Mouse (Mus musculus): ENCODE measurements around the gene Fermt1. TPM values are rescaled to one million over a fixed set of nuclear protein-coding genes. Genes with fewer than 3 reads are reported as not detected.

Fermt1 gene
- polyA plus RNA-seq, 1 experiment from 2014 or later = 12.4 TPM

DNA sequence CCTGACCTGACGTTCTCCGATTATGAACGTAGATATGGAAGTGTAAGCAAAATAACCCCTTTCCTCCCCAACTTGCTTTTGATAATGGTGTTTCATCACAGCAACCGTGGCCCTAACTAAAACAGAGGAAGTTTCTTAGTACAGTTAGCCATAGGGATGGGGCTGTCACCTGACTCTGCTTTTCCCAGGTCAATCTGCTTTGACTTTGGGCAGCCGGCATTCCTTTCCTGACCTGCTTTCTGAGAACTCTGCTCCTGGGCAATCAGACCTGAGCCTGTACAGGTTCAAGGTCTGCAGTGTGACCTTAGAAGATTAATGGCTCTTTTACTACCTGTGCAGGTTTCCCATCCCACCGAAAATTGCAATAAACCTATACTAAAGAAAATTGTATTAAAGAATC, 1.3 kb upstream of the Fermt1 start:
- 70% methylated on average over 6 of the region's 6 CpGs for WGBS
- Histone ChIP-seq H3K9me3 (ENCODE audit: control insufficient read depth, low read length) (no peaks in the 10 kb centered on the region), H3K4me1 (ENCODE audit: control insufficient read depth, insufficient read depth, low read length) (peaks cover 7% of the 10 kb centered on the region; the same call in 1 of the 2 replicates), H3K27ac (ENCODE audit: low read depth, low read length) (no peak overlapping the region), H3K36me3 (ENCODE audit: control insufficient read depth, insufficient read depth, low read length) (no peaks in the 10 kb centered on the region), H3K4me3 (ENCODE audit: low read length) (no peak overlapping the region), H3K4me2 (replicated peaks; ENCODE audit: low read depth, low read length) (no peak overlapping the region), H3K9ac (ENCODE audit: low read depth, low read length) (no peak overlapping the region), H3K27me3 (ENCODE audit: control insufficient read depth, insufficient read depth, low read length) (peaks cover 42% of the 10 kb centered on the region)
- no peak for ATAC-seq (ENCODE audit: low FRiP score, low TSS enrichment)

DNA sequence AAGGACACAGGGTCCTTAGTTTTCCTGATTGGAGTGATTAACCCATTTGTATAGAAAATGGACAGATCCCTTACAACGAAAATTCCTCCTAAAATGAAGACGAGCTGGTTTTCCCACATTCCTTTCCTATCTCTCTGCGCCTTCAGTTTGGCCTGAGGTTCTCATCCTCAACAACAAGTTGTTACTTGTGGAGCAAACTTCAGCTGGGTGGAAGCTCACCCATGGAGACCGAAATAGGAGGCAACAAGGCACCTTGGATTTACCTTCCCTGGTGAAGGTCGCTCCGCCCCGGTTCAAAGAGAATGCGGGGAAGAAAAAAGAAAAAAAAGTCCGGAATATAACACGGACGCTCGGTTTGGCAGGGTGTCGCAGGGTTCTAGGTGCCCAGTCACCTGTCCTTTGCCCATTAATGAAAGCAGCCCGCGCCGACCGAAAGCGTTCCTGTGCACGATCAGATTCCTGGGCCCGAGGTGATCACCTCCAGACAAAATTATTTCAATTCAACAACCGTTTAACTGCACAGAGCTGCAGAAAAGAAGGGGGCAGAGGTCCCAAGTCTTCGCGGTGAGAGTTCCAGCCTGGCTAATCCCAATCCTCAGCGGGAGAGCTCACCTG, 888 bp downstream of the Fermt1 start:
- Histone ChIP-seq H3K36me3 (ENCODE audit: control insufficient read depth, insufficient read depth, low read length) (no peaks in the 10 kb centered on the region), H3K27me3 (ENCODE audit: control insufficient read depth, insufficient read depth, low read length) (peaks cover 42% of the 10 kb centered on the region), H3K4me2 (replicated peaks; ENCODE audit: low read depth, low read length) (peak overlapping the region; percentile 56), H3K4me3 (ENCODE audit: low read length) (peak overlapping the region; percentile 43), H3K4me1 (ENCODE audit: control insufficient read depth, insufficient read depth, low read length) (peaks cover 7% of the 10 kb centered on the region; the same call in 1 of the 2 replicates), H3K9me3 (ENCODE audit: control insufficient read depth, low read length) (no peaks in the 10 kb centered on the region), H3K27ac (ENCODE audit: low read depth, low read length) (no peak overlapping the region), H3K9ac (ENCODE audit: low read depth, low read length) (peak overlapping the region; percentile 50; the same call in 1 of the 2 replicates)
- peak; percentile 7; the same call in 1 of the 2 replicates for ATAC-seq (ENCODE audit: low FRiP score, low TSS enrichment)
- 6% methylated on average over 24 of the region's 24 CpGs for WGBS

DNA sequence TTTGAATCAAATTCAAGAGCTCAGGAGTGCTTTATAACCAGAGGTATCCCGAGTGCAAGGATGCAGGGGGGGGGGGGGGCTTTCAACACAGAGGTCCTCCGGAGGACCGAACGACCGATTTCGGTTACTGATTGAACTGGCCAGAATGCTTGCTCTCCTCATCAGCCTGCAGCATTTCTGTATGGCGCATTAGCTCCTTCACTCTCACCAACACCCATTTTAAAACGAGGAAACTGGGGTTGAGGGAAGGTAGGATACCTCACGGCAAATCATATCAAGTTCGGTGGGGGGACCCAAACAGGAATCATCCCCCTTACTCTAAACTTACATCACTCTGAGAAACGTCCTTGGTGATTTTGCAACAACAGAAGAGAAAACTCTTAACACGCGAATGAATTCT, 1.7 kb downstream of the Fermt1 start:
- H3K27me3 ChIP-seq (ENCODE audit: control insufficient read depth, insufficient read depth, low read length) = peaks cover 42% of the 10 kb centered on the region
- no peaks in the 10 kb centered on the region for H3K36me3 ChIP-seq (ENCODE audit: control insufficient read depth, insufficient read depth, low read length)
- H3K4me2 ChIP-seq (replicated peaks; ENCODE audit: low read depth, low read length) = peak overlapping the region; percentile 21
- ATAC-seq (ENCODE audit: low FRiP score, low TSS enrichment) = no peak
- H3K9ac ChIP-seq (ENCODE audit: low read depth, low read length) = no peak overlapping the region
- WGBS = 35% methylated on average over 13 of the region's 13 CpGs
- peaks cover 7% of the 10 kb centered on the region; the same call in 1 of the 2 replicates for H3K4me1 ChIP-seq (ENCODE audit: control insufficient read depth, insufficient read depth, low read length)
- H3K4me3 ChIP-seq (ENCODE audit: low read length) = peak overlapping the region; percentile 6
- no peak overlapping the region for H3K27ac ChIP-seq (ENCODE audit: low read depth, low read length)
- H3K9me3 ChIP-seq (ENCODE audit: control insufficient read depth, low read length) = no peaks in the 10 kb centered on the region

DNA sequence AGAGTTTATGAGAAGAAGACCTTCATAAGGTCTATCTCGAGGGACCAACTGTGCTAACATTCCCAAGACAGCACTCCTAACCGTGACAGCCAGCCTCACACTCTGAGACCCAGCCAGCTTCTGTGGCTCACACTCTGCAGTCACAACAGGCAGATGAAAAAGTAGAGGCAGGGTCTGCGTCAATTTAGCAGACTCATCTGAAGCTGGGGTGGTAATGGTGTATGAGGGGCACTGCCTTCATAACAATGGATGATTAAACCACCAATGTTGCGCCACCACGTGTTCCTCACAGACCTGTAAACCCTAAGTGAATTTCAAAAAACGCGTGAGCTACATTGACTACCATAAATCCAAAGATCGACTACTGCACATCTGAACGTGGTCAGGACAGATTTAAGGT, 2.1 kb downstream of the Fermt1 start:
- Histone ChIP-seq H3K36me3 (ENCODE audit: control insufficient read depth, insufficient read depth, low read length) (no peaks in the 10 kb centered on the region), H3K4me2 (replicated peaks; ENCODE audit: low read depth, low read length) (peak overlapping the region; percentile 21), H3K4me1 (ENCODE audit: control insufficient read depth, insufficient read depth, low read length) (peaks cover 7% of the 10 kb centered on the region; the same call in 1 of the 2 replicates), H3K9ac (ENCODE audit: low read depth, low read length) (no peak overlapping the region), H3K27ac (ENCODE audit: low read depth, low read length) (no peak overlapping the region), H3K9me3 (ENCODE audit: control insufficient read depth, low read length) (no peaks in the 10 kb centered on the region), H3K27me3 (ENCODE audit: control insufficient read depth, insufficient read depth, low read length) (peaks cover 42% of the 10 kb centered on the region), H3K4me3 (ENCODE audit: low read length) (peak overlapping the region; percentile 6)
- no peak for ATAC-seq (ENCODE audit: low FRiP score, low TSS enrichment)
- WGBS = 40% methylated on average over 9 of the region's 9 CpGs

DNA sequence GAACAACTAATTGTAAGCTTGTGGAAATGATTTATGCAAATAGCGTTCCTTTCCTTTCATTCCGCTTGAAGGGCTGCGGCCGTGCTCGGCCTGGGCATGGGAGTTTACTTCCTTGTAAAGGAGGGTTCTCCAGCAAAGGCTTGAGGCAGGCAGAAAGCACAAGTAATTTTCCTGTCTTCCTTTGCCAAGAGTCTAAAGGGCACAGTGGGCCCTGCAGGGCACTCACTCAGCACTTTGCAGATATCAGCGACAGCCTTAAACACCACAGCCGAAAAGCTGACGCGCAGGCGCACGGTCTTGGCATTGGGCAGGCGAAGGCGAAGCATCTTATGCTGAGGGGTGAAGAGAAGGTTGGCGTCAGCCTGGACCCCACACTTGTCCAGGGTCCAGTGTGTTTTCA, 6.7 kb downstream of the Fermt1 start:
- no peaks in the 10 kb centered on the region for H3K36me3 ChIP-seq (ENCODE audit: control insufficient read depth, insufficient read depth, low read length)
- no peak overlapping the region for H3K9ac ChIP-seq (ENCODE audit: low read depth, low read length)
- H3K4me1 ChIP-seq (ENCODE audit: control insufficient read depth, insufficient read depth, low read length) = no peaks in the 10 kb centered on the region
- H3K27me3 ChIP-seq (ENCODE audit: control insufficient read depth, insufficient read depth, low read length) = peaks cover 7% of the 10 kb centered on the region
- no peak overlapping the region for H3K4me3 ChIP-seq (ENCODE audit: low read length)
- no peak overlapping the region for H3K27ac ChIP-seq (ENCODE audit: low read depth, low read length)
- H3K9me3 ChIP-seq (ENCODE audit: control insufficient read depth, low read length) = no peaks in the 10 kb centered on the region
- 74% methylated on average over 14 of the region's 14 CpGs for WGBS
- H3K4me2 ChIP-seq (replicated peaks; ENCODE audit: low read depth, low read length) = no peak overlapping the region
- ATAC-seq (ENCODE audit: low FRiP score, low TSS enrichment) = no peak

DNA sequence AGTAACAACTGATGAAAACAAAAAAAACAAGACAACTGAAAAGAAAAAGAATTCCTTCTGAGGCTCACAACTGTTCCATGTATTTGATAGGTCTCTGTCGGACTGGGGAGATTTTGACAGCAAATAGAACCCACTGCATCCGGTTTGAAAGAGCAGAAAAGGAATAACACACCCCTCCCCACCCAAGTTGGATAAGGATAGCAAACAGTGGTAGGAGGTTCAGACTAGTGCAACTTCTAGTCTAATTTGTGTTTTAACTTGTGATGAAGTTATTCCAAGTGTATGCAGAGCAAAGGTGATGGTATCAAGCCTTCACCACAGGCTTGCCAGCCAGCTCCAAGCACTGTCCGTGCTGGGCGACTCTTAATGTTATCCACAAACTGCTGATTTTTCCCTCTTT, 9.5 kb downstream of the Fermt1 start:
- H3K36me3 ChIP-seq (ENCODE audit: control insufficient read depth, insufficient read depth, low read length) = no peaks in the 10 kb centered on the region
- ATAC-seq (ENCODE audit: low FRiP score, low TSS enrichment) = no peak

DNA sequence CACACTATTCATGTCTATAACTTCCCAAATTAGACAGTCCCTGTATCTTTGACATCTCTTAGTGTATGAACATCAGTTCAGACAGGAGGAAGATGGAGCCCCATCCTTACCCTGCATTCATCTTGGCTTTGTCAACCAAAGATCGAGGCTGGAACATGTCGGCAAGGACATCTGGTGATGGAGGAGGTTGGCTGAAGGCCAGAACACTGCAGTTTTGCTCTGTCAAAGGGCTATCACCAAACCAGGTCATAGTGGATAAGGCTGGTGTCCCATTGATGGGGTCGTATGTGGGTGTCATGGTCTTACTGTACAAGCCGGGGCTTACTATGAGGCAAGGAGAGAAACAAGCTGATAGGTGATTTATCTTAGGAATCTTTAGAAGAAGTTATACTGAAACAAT, 11.0 kb downstream of the Fermt1 start:
- Histone ChIP-seq H3K4me1 (ENCODE audit: control insufficient read depth, insufficient read depth, low read length) (no peaks in the 10 kb centered on the region), H3K4me2 (replicated peaks; ENCODE audit: low read depth, low read length) (no peak overlapping the region), H3K9ac (ENCODE audit: low read depth, low read length) (no peak overlapping the region), H3K27me3 (ENCODE audit: control insufficient read depth, insufficient read depth, low read length) (no peaks in the 10 kb centered on the region), H3K9me3 (ENCODE audit: control insufficient read depth, low read length) (no peaks in the 10 kb centered on the region), H3K27ac (ENCODE audit: low read depth, low read length) (no peak overlapping the region), H3K4me3 (ENCODE audit: low read length) (no peak overlapping the region), H3K36me3 (ENCODE audit: control insufficient read depth, insufficient read depth, low read length) (no peaks in the 10 kb centered on the region)
- 92% methylated on average over 4 of the region's 4 CpGs for WGBS
- no peak for ATAC-seq (ENCODE audit: low FRiP score, low TSS enrichment)

More for the DNA sequence above, 9.5 kb downstream of the Fermt1 start:
- no peak overlapping the region for H3K27ac ChIP-seq (ENCODE audit: low read depth, low read length)
- H3K9ac ChIP-seq (ENCODE audit: low read depth, low read length) = no peak overlapping the region
- H3K4me2 ChIP-seq (replicated peaks; ENCODE audit: low read depth, low read length) = no peak overlapping the region
- no peaks in the 10 kb centered on the region for H3K4me1 ChIP-seq (ENCODE audit: control insufficient read depth, insufficient read depth, low read length)
- no peak overlapping the region for H3K4me3 ChIP-seq (ENCODE audit: low read length)
- H3K27me3 ChIP-seq (ENCODE audit: control insufficient read depth, insufficient read depth, low read length) = no peaks in the 10 kb centered on the region
- WGBS = 85% methylated on average over 4 of the region's 4 CpGs
- no peaks in the 10 kb centered on the region for H3K9me3 ChIP-seq (ENCODE audit: control insufficient read depth, low read length)

DNA sequence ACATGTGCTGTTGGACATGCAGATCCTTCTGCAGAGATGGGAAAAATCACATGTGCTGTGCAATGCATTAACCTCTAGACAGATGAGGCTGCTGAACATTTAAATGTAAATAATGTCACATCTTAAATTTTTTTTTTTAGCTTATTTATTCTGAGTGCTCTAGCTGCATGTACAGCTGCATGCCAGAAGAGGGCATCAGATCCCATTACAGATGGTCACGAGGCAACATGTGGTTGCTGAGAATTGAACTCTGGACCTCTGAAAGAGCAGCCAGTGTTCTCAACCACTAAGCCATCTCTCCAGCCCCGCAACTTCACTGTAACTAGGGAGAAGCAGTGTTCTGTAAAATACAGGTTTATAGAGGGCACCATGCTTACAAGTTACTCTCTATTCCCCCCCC, 11.6 kb downstream of the Fermt1 start:
- no peaks in the 10 kb centered on the region for H3K36me3 ChIP-seq (ENCODE audit: control insufficient read depth, insufficient read depth, low read length)
- H3K9ac ChIP-seq (ENCODE audit: low read depth, low read length) = no peak overlapping the region
- no peak overlapping the region for H3K4me3 ChIP-seq (ENCODE audit: low read length)
- ATAC-seq (ENCODE audit: low FRiP score, low TSS enrichment) = no peak
- H3K4me2 ChIP-seq (replicated peaks; ENCODE audit: low read depth, low read length) = no peak overlapping the region
- WGBS = 82% methylated on average over 2 of the region's 2 CpGs
- H3K27ac ChIP-seq (ENCODE audit: low read depth, low read length) = no peak overlapping the region
- no peaks in the 10 kb centered on the region for H3K4me1 ChIP-seq (ENCODE audit: control insufficient read depth, insufficient read depth, low read length)
- H3K27me3 ChIP-seq (ENCODE audit: control insufficient read depth, insufficient read depth, low read length) = no peaks in the 10 kb centered on the region
- no peaks in the 10 kb centered on the region for H3K9me3 ChIP-seq (ENCODE audit: control insufficient read depth, low read length)

DNA sequence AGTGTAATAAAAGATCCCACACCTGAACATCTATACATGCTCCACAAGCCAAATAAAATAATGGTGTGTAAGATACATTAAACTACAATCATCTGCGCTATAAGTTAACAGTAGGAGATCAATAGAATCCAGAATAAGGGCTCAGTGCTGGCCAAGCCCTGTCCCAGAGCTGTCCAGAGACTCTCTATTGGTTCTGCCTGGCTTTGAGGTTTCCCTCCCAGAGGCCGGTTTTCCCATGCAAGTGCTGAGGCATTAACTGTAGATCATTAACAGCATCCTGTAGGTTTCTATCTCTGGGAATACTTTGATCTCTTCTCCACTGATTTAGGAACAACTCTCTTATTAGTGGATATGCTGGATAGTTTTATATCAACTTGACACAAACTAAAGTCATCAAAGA, 16.7 kb downstream of the Fermt1 start:
- no peaks in the 10 kb centered on the region for H3K9me3 ChIP-seq (ENCODE audit: control insufficient read depth, low read length)
- no peak overlapping the region for H3K9ac ChIP-seq (ENCODE audit: low read depth, low read length)
- no peak overlapping the region for H3K4me2 ChIP-seq (replicated peaks; ENCODE audit: low read depth, low read length)
- H3K36me3 ChIP-seq (ENCODE audit: control insufficient read depth, insufficient read depth, low read length) = no peaks in the 10 kb centered on the region
- no peaks in the 10 kb centered on the region for H3K27me3 ChIP-seq (ENCODE audit: control insufficient read depth, insufficient read depth, low read length)
- no peak overlapping the region for H3K4me3 ChIP-seq (ENCODE audit: low read length)
- ATAC-seq (ENCODE audit: low FRiP score, low TSS enrichment) = peak; percentile 64; the same call in 1 of the 2 replicates
- WGBS = 77% methylated on average over 2 of the region's 2 CpGs
- H3K4me1 ChIP-seq (ENCODE audit: control insufficient read depth, insufficient read depth, low read length) = no peaks in the 10 kb centered on the region
- H3K27ac ChIP-seq (ENCODE audit: low read depth, low read length) = no peak overlapping the region

Measured in kidney, embryonic 14.5 days (tissue).